Mouse (Mus musculus): ENCODE results near the gene Slc12a8.
"Not testable (repeated sequence)": the region's sequence is repeated elsewhere in the genome, so short reads cannot be mapped to it uniquely, and the experiment has no call there.

Gene Slc12a8

DNA sequence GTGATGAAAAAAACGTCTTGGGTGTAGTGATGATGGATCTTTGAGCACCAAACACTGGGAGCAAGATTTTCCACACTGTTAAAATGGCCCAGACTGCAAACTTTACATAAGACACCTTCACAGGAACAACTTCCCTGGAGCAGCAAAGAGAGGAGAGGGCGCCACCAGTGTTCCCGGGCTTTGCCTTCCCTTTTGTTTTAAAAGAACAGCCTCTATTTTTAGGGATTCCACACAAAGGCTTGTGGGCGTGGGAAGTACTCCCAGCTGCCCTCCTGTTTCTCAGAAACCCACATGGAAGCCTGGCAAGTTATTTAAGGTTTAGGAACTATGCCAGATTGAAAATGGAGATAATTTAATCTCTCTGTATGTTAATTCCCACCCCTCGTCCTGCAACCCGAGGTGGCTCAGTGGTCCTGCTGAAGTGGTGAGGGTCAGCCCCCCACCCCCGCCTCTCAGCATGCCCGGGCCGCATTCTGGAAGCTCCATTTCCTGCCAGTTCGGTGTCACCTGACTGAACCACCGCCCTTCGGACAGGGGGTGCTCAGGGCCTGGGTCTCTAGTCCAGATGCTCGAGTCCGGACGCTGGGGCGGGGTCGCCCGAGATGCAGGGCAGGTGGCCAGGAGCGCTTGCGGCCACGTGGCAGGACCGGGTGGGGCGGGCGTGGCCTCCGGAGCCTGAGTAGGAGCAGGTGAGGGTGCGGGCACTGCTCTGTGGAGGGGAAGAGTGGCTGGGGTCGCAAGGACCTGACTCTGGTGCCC lies at the start of gene Slc12a8:
Slc12a8 (plus strand) TSS at position 522 of the 759 bp plus-strand sequence.
- DNase-seq (ENCODE audit: low spot score): no peak

DNA sequence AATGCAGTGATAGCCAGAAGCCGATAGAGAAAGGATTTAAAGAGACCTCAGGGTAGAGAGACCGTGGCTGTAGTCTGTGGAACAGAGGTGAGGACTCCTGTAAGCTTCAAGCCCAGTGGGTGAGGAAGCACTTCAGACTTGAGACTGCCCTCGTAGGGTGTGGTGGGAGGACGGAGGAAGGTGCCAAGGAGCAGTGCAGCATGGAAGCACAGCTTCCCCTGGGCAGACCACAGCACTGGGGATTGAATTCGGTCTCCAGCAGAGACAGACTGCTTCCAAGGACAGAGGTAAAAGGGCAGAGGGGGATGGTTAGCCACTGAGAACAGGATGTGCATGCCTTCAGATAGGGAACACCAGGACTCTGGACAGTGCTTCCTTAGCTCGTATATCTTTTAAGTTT lies 49.7 kb upstream of the Slc12a8 start:
- DNase-seq (ENCODE audit: low spot score): no peak

DNA sequence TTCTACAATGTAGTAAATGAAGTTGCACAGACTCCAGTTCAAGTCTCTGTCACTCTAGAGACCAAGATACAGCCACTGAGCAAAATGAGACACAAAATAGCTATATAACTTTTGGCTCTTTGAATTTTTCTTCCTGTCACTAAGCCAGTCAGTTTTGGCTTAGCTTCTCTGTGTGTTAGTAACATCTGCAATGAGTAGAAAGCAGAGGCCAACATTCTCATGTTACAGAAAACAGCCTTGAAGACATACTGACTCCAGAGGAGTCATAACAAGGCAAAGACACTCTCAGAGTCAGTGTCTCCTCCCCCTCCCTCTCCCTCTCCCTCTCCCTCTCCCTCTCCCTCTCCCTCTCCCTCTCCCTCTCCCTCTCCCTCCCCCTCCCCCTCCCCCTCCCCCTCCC lies 47.2 kb upstream of the Slc12a8 start:
- no peak for DNase-seq (ENCODE audit: low spot score)

DNA sequence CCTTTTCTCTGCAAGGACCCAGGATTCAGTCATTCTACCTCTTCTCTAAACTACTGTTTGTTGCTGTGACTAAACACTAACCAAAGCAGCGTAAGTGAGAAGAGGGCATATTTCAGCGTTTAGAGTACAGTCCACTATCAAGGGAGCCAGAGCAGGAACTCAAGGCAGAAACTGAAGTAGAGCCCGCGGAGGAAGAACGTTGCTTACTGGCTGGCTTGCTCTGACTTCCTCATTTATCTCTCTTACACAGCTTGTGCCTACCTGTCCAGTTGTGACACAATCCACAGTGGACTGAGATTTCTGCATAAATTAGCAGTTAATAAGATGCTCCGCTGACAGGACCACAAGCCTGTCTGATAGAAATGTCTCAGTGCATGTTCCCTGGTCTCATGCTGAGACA lies 42.7 kb upstream of the Slc12a8 start:
- no peak for DNase-seq (ENCODE audit: low spot score)

DNA sequence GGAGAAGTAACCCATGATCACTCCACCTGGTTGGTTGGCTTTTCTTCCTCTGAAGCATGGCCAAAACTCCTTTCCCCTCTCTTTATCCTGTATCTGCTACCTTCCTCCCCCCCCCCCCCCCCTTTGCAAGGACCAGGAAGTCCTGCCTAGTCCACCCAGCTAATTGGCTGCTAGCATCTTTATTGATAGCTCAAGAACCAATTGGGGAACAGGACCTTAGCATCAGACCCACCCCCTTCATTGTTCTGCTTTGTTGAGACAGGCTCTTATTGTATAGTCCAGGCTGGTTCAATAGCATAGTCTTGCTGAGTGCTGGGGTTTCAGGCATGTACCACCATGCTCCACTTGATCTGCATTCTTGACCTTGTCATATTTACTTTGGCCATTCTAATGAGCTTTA lies 37.2 kb upstream of the Slc12a8 start:
- DNase-seq (ENCODE audit: low spot score): no peak

DNA sequence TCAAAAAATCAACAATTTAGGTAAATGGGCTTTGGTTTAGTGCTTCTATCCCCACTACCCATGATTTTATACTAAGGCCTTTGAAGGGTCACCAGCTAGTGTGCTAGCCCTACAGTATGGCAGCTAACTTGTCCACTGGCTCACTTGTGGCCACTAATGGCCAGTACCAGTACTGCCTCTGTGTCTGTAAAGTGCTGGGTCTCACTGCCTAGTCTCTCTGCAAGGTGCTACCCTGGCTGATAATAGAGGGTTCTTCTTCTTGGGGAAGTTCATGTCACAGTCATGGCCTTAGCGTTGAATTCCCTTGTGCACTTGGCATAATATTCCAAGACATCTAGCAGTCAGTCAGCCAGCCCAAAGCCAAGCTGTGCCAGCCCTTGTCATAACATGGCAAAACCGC lies 36.0 kb upstream of the Slc12a8 start:
- DNase-seq (ENCODE audit: low spot score): peak; percentile 7

DNA sequence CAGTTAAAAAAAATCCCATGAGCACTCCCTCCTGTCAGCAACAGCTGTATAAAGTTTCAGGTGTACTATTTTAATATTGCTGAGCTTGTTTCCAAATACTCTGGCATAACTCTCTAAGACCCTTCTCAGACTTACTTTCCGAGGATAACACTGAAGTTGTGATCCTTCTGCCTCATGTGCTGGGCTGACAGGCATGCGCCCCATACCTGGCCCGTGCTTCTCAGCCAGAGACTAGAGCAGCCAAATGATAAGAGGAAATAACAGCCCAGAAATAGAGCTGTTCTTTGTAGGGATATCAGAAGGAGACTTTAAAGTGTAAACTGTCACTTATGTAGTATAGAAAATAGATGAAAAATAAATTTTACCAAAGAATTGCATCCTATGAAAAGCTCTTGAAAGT lies 34.8 kb upstream of the Slc12a8 start:
- no peak for DNase-seq (ENCODE audit: low spot score)

DNA sequence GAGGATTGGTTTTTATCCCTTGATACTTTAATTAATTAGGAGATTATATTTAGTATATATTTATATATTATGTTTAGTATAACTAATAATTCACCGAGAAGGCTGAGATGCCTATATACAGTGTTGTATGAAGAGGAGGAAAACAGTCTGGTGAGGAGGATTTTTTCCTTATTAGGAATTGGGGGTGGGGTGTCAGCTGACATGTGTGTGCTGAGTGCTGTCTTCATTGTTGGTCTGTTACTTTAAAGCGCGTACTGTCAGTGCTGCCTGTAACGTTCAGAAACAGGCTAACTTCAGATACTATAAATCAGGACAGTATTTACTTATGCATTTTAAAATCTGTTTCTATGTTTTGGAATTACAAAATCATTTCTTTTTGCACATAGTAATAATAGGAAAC lies 29.4 kb upstream of the Slc12a8 start:
- DNase-seq (ENCODE audit: low spot score): no peak

DNA sequence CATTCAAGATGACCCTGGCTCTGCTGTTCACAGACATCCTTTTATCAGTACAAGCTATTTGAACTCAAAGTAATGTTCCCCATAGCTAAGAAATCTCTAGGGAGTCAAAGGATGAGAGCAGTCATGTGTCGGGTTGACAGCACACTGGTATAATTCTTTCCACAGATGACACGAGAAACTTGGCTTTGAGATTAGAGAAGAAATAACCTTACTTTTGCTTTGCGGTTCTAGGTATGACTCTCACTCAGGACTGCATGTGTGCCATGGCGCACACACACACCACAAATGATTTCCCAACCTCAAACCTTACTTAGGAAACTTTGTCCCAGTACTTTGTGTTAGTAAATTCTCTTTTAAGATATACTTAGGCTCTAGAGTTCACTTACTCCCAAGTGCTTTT lies 22.8 kb upstream of the Slc12a8 start:
- DNase-seq (ENCODE audit: low spot score): no peak

DNA sequence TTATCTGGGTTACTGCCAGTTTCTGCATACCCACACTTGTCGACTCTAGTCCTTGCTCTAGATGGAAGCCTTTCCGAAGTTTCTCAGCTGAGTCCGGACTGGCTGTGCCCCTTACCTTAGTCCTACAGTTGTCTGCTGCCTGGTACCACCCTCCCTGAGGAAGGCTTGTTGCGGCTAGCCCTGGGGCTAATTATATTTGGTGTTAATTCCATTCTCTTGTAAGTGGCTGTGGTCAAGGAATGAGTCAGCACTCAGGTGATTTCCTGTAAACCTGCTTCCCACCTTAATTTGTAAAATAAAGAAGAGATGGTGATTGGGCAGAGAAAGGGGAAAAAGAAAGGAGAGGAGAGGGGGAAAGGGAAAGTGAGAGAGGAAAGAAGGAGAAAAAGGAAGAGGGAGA lies 9.0 kb upstream of the Slc12a8 start:
- no peak for DNase-seq (ENCODE audit: low spot score)

DNA sequence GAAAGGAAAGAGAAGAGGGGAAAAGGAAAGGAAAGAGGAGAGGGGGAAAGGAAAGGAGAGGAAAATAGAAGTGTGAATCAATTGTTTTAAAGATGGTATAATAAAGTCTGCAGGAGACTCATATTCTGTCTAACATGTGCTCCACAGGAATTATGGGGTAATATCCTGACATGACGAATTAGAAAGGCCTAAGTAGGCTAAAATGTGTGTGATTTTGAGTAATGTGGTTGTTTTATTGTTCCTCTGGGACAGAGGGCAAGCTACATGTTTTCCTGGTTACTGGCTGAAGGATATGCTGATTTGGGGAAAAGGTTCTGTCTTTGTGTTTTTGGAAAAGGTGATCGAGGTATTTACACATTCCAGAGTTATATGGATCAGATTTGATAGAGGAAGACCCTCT lies 7.9 kb upstream of the Slc12a8 start:
- DNase-seq (ENCODE audit: low spot score): not testable (repeated sequence)

DNA sequence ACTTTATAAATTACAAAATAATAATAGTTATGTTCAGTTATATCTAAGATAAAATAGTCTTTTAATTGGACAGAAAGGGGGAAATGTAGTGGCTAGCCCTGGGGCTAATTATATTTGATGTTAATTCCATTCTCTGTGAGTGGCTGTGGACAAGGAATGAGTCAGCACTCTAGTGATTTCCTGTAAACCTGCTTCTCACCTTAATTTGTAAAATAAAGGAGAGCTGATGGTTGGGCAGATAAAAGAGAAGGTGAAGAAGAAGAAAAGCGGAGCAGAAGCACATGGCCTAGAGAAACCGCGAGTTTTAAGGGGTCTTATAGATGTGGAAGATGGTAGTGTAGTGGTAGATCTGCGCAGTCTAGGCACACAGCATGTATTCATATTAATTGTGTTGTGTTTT lies 6.3 kb upstream of the Slc12a8 start:
- not testable (repeated sequence) for DNase-seq (ENCODE audit: low spot score)

DNA sequence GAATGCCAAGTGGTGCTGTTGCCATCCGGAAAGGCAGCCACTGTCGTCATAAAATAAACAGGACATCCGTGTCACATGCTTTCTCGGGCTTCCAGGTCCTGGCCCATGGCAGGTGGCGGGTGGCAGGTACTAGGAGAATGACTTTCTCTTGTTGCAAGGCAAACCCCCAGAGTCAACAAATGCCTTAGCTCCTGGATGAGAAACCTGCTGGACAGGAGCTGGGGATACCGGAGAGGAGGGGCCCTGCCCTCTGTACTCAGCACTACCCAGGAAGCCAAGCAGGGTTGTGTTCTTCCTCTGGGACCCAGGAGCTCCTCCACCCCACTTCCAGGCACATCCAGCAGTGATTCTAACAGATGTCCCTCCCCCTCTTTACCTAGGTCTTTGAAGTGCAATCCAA lies 4.6 kb upstream of the Slc12a8 start:
- DNase-seq (ENCODE audit: low spot score): no peak

DNA sequence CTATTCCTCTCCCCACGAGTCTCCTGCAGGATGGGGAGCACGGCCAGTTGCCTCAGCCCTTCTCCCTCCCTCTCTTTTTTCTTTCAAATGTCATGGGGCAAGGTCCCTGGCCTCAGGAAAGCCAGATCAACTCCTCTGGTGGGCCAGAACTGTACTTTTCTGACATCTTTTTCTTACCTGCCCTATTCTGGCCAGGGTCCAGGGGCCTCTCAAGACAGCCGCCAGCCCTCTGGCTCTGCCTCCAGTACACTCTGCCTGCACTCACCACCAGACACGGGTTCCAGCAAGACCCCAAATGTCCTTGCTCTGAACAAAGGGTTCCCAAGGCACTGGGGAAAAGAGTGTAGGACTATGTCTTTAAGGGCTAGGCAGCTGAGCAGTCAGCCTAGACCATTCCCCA lies 499 bp downstream of the Slc12a8 start:
- DNase-seq (ENCODE audit: low spot score): no peak

DNA sequence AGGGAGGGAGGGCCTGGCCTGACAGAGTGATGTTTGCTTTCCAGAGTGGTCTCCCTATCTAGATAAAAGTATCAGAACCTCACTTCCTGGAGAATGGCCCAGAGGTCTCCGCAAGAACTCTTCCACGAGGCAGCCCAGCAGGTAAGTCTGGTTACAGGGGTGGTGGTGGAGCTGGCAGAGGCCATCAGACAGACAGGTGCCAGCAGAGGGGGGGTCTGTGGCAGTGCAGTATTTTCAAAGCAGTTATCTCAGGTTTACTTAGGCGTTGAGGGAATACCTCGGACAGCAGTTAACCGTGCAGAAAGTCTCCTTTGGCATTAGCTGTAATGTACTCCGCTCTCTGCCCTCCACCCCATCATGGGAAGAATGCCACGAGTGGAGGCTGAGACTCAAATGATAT lies 1.1 kb downstream of the Slc12a8 start:
- DNase-seq (ENCODE audit: low spot score): no peak

DNA sequence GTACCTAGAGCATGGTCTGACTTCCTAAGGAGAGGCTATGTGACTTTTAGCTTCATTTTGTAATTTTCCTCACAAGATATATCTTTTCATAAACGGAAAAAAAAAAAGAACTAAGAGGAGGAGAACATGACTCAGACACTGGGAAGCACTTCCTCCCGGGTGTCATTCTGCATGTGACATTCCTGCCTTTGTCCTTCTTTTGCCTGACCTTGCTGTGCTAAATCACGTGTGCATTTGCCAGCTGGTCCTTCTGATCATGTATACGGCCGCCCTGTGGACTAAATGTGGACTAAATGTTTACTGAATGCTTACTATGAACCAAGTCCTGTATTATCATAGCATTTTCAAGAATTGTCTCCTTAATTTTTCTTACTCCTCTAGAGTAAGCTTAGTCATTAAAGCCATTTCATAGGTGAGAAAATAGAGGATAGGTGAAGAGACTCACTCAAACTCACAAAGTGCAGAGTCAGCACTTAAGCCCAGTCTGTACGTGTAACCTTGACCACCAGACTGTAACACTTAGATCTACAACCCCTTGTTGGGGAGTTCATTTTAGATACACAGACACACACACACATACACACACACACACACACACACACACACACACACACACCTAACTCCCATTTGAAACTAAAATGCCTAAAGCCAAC lies 2.9 kb downstream of the Slc12a8 start:
- DNase-seq (ENCODE audit: low spot score): no peak

DNA sequence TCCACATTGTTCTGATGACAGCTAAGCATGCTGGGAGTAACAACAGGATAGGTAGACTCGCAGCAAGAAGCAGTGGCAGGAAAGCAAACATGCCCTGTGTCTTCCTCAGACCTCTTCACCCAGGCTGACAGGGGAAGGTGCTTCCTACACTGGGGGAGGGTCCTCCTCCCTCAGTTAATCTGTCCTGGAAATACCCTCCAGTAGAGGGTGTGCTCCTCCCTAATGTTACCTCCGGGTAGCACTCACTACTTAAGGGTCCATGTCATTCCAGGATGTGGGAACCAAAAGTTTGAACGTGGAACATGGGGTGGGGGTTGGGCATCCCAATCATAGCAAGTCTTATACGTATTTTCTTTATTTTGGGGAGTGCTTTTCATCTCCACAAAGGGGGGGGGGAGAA lies 5.4 kb downstream of the Slc12a8 start:
- DNase-seq (ENCODE audit: low spot score): no peak

DNA sequence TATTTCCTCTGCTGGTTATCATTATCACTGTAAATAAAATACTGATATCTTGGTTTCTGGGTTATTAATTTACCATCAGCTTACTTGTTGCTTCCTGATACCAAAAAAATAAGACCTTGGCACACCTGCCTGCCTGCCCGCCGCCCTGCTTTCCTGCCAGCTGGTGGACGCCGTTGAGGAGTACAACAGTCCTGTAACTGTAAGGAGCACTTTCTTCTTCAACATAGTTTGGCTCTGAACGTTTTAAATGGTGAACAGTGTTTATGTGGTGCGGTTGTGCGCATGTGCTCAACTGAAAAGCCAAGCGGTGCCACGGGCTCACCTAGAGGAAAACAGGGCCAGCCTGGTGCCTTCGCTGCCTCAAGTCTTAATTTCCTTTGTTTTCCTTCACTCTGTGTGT lies 6.4 kb downstream of the Slc12a8 start:
- no peak for DNase-seq (ENCODE audit: low spot score)

DNA sequence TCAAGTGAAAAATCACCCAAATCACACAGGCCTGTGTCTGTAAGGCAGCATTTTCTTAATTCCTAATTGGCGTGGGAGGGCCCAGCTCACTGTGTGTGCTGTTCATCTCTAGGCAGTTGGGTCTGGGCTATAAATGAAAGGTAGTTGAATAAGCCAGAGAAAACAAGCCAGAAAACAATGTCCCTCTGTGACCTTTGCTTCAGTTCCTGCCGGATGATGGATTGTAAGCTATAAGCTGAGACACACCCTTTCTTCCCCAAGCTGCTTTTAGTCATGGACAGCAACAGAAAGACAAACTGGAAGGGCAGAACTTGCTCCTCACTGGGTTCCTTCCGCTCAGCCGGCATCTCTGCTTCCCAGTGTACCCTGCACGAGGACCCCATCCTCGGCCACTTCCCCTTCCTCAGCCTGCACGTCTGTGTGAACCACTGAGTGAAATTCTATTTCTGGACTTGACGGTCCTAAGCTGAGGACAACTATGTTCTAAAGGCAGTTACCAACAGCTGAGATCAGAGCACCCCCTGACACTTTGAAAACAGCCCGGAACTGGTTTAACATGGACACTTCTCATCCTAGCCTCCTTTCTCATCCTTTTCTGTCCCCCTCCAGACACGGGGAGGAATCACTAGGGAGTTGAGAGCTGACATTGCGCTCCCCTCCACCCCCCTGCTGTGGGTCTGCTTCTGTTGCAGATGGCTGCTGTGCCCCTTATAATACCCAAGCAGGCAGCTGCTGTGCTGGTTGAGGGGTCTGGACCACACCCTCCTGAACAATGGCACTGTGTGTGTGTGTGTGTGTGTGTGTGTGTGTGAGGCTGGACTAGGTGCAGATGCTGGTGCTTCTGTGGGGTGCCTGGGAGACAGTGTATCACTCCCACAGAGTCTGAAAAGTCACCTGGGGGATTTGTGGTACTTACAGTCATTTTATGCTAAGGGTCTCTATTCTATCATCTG lies 12.7 kb downstream of the Slc12a8 start:
- no peak for DNase-seq (ENCODE audit: low spot score)

DNA sequence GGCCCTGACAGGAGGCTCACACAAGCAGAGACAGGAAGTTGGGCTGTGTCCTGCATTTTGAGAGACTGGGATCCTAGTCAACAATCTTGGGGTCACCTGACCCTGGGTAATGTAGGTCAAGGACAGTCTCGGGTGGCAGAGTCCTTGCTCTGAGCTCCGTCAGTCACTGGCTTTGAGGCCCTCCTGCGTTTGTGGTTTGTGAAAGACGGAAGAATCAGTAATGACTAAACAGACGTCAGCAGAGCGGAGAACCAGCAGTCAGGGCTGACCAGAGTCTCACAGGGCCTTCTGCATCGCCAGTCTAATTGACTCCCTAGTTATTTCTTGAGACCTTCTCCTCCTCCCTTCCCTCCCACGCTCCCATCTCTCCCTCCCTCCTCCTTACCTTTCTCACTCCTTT lies 14.1 kb downstream of the Slc12a8 start:
- DNase-seq (ENCODE audit: low spot score): no peak

DNA sequence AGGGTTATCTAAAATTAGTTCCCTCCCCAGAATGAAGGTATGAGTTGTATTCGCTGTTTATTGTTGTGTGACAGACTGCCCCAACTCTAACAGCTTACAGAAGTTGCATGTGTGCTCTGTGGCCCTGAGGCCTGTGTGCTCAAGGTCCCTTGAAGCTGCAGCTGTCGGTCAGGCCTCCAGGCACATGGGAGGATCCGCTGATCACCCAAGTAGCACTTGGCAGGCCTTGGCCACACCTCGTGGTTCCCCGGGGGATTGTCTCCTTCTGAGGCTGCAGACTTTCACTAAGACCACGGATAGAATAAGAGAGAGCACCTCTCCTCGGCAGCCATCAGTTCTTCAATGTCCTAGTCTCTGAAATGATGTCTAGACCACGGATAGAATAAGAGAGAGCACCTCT lies 19.3 kb downstream of the Slc12a8 start:
- DNase-seq (ENCODE audit: low spot score): no peak

DNA sequence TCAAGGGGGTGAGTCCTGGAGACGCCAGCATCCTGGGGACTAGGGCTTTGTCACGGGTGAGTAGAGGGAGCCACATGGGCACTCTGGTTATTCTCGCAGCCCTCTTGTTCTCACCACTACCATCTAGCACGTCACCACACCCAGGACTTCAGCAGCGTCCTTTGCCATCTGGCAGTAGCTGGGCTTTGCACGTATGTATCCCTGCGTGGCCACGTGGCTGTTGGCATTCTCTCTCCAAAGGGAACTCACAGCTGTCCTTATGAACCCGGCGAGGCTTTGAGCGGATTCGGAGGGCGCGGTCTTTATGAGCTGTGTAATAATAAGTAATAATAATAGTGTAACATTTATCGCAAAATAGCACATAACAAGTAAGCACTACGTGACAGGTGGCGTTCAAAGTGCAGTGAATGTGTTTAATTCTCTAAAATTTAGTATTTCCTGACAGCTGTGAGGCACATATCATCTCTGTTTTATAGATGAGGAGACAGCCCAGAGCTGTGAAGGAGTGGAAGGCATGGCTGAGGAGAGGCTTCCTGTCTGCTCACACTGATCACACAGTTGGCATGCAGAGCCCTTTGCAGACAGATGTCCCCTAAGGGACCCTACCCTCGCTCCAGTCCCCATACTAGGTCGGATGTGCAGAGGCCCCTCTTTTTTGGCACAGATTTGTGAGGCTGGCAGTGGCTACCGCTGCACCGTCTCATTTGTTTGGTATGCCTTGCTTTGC lies 20.5 kb downstream of the Slc12a8 start:
- no peak for DNase-seq (ENCODE audit: low spot score)
